Mouse (Mus musculus): ENCODE data around the gene Slc6a17. TPM values are rescaled to one million over a fixed set of nuclear protein-coding genes. Genes with fewer than 3 reads are reported as not detected.

Gene Slc6a17
- total RNA-seq, 2 experiments from 2014 or later = 0.28 to 0.81 TPM

GRCm38 (mm10) chr3:107543158-107544080, 25.6 kb upstream of the Slc6a17 start:
- intact Hi-C loops (cut with DNase I) = no loop called here
- no peak for DNase-seq
- Histone ChIP-seq H3K27ac (no peak overlapping the region), H3K4me3 (no peak overlapping the region)
- no peak for TF ChIP-seq CTCF (IDR thresholded peaks at IDR 0.05)

DNA sequence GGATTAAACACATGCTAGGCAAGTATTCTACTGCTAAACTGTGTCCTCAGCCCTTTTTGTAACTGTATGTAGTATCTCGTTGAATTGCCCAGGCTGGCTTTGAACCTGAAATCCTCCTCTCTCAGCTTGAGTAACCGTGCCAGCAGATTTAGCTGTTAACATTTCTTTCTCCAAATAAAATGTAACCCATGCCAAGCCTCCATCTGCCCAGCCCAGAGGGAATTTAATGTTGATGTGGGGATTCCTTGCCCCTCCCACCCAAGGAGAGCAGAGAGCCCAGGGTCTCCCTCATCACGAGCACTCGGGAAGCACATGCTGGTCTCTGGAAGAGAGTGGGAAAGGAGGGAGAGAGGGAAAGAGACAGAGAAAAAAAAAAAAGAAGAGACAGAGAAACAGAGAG, 24.8 kb upstream of the Slc6a17 start:
- no peak for DNase-seq
- no peak for TF ChIP-seq CTCF (IDR thresholded peaks at IDR 0.05)
- intact Hi-C loops (cut with DNase I) = no loop called here

GRCm38 (mm10) chr3:107537504-107537889, 19.7 kb upstream of the Slc6a17 start:
- Histone ChIP-seq H3K27ac (peak overlapping the region; percentile 50; the same call in 1 of the 2 replicates), H3K4me3 (peak overlapping the region; percentile 49)
- TF ChIP-seq CTCF (IDR thresholded peaks at IDR 0.05) = no peak
- DNase-seq = no peak
- intact Hi-C loops (cut with DNase I) = no loop called here

More for the DNA sequence above, 24.8 kb upstream of the Slc6a17 start:
- Histone ChIP-seq H3K4me3 (no peak overlapping the region), H3K27ac (no peak overlapping the region)

DNA sequence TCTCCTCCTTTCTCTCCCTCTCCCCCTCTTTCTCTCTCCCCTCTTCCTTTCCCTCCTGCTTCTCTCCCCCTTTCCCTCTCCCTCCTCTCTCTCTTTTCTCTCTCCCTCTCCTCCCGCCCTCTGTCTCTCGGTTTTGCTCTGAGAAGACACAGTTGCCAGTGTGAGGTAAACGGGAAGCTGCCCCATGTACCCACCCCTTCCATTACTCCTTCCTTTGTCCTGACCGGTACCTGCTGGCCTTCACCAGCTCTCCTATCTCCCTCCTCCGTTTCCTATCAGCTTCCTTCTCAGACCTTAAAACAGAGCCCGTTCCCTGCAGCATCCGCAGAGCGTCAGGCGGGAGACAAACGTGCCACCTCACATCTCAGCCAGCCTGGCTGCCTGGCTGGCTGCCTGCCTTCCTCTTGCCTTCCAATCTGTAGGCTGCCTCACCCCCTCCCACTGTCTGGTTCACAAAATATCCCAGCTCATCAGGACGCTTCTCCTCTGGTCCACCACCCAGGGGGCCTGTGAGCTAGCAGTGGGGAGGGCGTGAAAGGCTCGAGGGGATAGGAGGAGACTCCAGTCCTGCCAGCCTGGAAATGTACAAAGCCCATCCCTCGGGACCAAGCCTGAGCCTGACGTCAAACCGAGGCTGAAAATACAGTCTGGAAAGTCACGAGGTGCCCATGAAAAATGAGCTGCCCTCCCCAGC, 19.1 kb upstream of the Slc6a17 start:
- Histone ChIP-seq H3K27ac (peak overlapping the region; percentile 65), H3K4me3 (peak overlapping the region; percentile 49)
- no peak for TF ChIP-seq CTCF (IDR thresholded peaks at IDR 0.05)
- DNase-seq = peak; percentile 35
- intact Hi-C loops (cut with DNase I) = no loop called here

DNA sequence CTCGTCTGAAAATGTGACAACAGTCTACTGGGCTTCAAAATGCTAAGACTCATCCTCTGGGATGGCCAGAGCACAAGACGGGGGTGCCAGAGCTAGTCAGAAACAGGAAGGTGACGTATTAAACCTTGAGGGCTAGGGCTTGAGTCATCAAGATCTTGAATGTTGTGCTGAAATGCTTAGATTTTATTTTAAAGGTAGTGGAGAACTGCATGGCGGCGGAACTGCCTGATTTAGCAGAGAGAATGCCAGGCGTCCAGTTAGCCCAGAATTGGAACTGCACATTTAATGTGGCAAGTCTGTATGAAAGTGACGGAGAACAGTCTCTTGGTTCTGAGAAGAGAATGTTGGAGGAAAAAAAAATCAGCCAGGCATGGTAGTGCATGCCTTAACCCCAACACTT, 17.1 kb upstream of the Slc6a17 start:
- intact Hi-C loops (cut with DNase I) = no loop called here

GRCm38 (mm10) chr3:107533532-107533931, 15.7 kb upstream of the Slc6a17 start:
- intact Hi-C loops (cut with DNase I) = no loop called here
- Histone ChIP-seq H3K4me3 (no peak overlapping the region), H3K27ac (no peak overlapping the region)
- no peak for DNase-seq
- no peak for TF ChIP-seq CTCF (IDR thresholded peaks at IDR 0.05)

More for the DNA sequence above, 17.1 kb upstream of the Slc6a17 start:
- Histone ChIP-seq H3K4me3 (no peak overlapping the region), H3K27ac (no peak overlapping the region)
- DNase-seq = no peak
- TF ChIP-seq CTCF (IDR thresholded peaks at IDR 0.05) = no peak

GRCm38 (mm10) chr3:107530581-107530980, 12.8 kb upstream of the Slc6a17 start:
- no peak for TF ChIP-seq CTCF (IDR thresholded peaks at IDR 0.05)
- Histone ChIP-seq H3K27ac (no peak overlapping the region), H3K4me3 (no peak overlapping the region)
- intact Hi-C loops (cut with DNase I) = no loop called here
- DNase-seq = no peak

GRCm38 (mm10) chr3:107529182-107529581, 11.4 kb upstream of the Slc6a17 start:
- H3K27ac ChIP-seq = no peak overlapping the region

GRCm38 (mm10) chr3:107528401-107529118, 10.7 kb upstream of the Slc6a17 start:
- Histone ChIP-seq H3K4me3 (no peak overlapping the region), H3K27ac (0 out of 2 replicates have a peak overlapping the region, but pooled peaks have one; percentile 32)
- TF ChIP-seq CTCF (IDR thresholded peaks at IDR 0.05) = no peak
- DNase-seq = peak; percentile 33
- intact Hi-C loops (cut with DNase I) = no loop called here

More at GRCm38 (mm10) chr3:107529182-107529581, 11.4 kb upstream of the Slc6a17 start:
- H3K4me3 ChIP-seq = no peak overlapping the region
- intact Hi-C loops (cut with DNase I) = no loop called here
- no peak for DNase-seq
- no peak for TF ChIP-seq CTCF (IDR thresholded peaks at IDR 0.05)

DNA sequence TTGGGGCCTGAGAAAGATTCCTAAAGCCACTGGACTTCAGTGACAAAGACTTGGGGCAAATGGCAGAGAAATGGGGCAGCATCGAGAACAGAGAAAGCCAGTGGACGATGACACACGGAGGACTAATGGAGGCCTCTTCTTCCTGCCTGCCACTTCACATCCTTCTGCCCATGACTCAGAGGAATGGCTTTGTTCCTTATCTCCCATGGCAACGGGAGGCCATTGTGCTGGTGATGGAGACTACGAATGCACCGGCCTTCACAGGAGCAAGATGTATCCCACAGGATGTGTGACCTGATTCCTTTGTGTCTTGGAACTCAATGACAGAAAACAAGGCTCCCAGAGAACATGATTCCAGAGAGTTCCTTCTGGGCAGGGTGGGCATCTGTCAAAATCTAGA, 6.7 kb upstream of the Slc6a17 start:
- DNase-seq = no peak
- H3K27ac ChIP-seq = no peak overlapping the region
- intact Hi-C loops (cut with DNase I) = no loop called here
- no peak for TF ChIP-seq CTCF (IDR thresholded peaks at IDR 0.05)
- no peak overlapping the region for H3K4me3 ChIP-seq

DNA sequence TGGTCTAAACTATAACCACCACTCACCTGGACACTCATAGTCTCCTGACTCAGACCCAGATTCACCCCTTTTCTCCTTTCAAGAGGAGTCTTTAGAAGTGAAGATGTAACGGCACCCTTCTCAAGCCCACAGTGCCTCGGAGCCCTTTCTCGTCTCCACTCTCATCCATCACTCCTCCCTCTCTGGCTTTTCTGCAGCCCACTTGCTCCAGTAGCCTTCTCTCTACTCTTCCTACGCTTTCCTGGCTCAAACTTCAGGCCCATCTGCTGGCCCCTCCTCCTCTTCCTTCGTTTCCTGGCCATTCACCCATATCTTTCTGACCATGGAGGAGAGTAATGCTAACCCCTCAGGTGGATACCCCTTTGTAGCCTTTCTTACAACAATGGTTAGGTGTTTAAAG, 3.1 kb upstream of the Slc6a17 start:
- Histone ChIP-seq H3K27ac (no peak overlapping the region), H3K4me3 (no peak overlapping the region)
- DNase-seq = no peak
- intact Hi-C loops (cut with DNase I) = no loop called here
- TF ChIP-seq CTCF (IDR thresholded peaks at IDR 0.05) = no peak

GRCm38 (mm10) chr3:107516776-107517630, 815 bp downstream of the Slc6a17 start:
- H3K27ac ChIP-seq = no peak overlapping the region
- DNase-seq = no peak
- peak overlapping the region; percentile 63 for H3K4me3 ChIP-seq
- no peak for TF ChIP-seq CTCF (IDR thresholded peaks at IDR 0.05)
- intact Hi-C loops (cut with DNase I) = no loop called here

Measured in gastrocnemius, adult 2 months (tissue).